Mouse (Mus musculus): ENCODE measurements around the gene Znrf4.

The Znrf4 gene

GRCm38 (mm10) chr17:56512310-56512709, at the start of gene Znrf4:
Gene Znrf4, minus strand, starts transcription at chr17:56512431.
- DNase-seq: no peak

GRCm38 (mm10) chr17:56561866-56562265, 49.6 kb upstream of the Znrf4 start:
- no peak for DNase-seq

- no peak for DNase-seq
Measured at GRCm38 (mm10) chr17:56560131-56560530, 47.9 kb upstream of the Znrf4 start.

- DNase-seq: no peak
Measured at GRCm38 (mm10) chr17:56559386-56559785, 47.2 kb upstream of the Znrf4 start.

GRCm38 (mm10) chr17:56558448-56558847, 46.2 kb upstream of the Znrf4 start:
- DNase-seq: peak; percentile 62

GRCm38 (mm10) chr17:56554122-56554551, 41.9 kb upstream of the Znrf4 start, which contains the start of gene Gm20219:
Gene Gm20219, minus strand, starts transcription at chr17:56554387.
- no peak for DNase-seq

GRCm38 (mm10) chr17:56552781-56553363, 40.6 kb upstream of the Znrf4 start:
- DNase-seq: peak; percentile 70

GRCm38 (mm10) chr17:56551841-56552581, 39.8 kb upstream of the Znrf4 start:
- no peak for DNase-seq

- no peak for DNase-seq
Measured at GRCm38 (mm10) chr17:56550784-56551475, 38.7 kb upstream of the Znrf4 start.

- DNase-seq: no peak
Measured at GRCm38 (mm10) chr17:56548605-56549105, 36.4 kb upstream of the Znrf4 start.

- no peak for DNase-seq
Measured at GRCm38 (mm10) chr17:56547846-56548604, 35.8 kb upstream of the Znrf4 start.

GRCm38 (mm10) chr17:56547116-56547845, 35.0 kb upstream of the Znrf4 start:
- DNase-seq: no peak

- no peak for DNase-seq
Measured at GRCm38 (mm10) chr17:56546576-56546975, 34.3 kb upstream of the Znrf4 start.

GRCm38 (mm10) chr17:56545945-56546344, 33.7 kb upstream of the Znrf4 start:
- no peak for DNase-seq

GRCm38 (mm10) chr17:56544699-56545387, 32.6 kb upstream of the Znrf4 start:
- no peak for DNase-seq

GRCm38 (mm10) chr17:56543684-56544224, 31.5 kb upstream of the Znrf4 start:
- DNase-seq: no peak

GRCm38 (mm10) chr17:56542736-56543135, 30.5 kb upstream of the Znrf4 start:
- no peak for DNase-seq

GRCm38 (mm10) chr17:56540562-56540975, 28.3 kb upstream of the Znrf4 start:
- DNase-seq: no peak

- no peak for DNase-seq
Measured at GRCm38 (mm10) chr17:56537912-56538311, 25.7 kb upstream of the Znrf4 start.

GRCm38 (mm10) chr17:56536874-56537273, 24.6 kb upstream of the Znrf4 start:
- DNase-seq: no peak

GRCm38 (mm10) chr17:56536192-56536591, 24.0 kb upstream of the Znrf4 start:
- DNase-seq: no peak

All from kidney, adult 9 months (tissue).